Mouse (Mus musculus) liver, embryonic 14.5 days (tissue): ENCODE measurements around the gene Tomm20. TPM values are rescaled to one million over a fixed set of nuclear protein-coding genes. Genes with fewer than 3 reads are reported as not detected.

Experiments used
- ATAC-seq: fragments of 200-750 bp; cut with Nextera tagmentation; 2 replicates; pipeline ENCODE4 v1.8.0; 2017; ENCODE audit warnings: moderate number of reproducible peaks, mild to moderate bottlenecking, moderate library complexity; ENCODE audit not compliant: insufficient read depth
- DNase-seq, 3 experiments: peaks; one replicate each; pipeline ENCODE4 v3.0.0-alpha.2; 2012 to 2013; ENCODE audit warnings: low read depth in 3 of 3, low spot score in 3 of 3
- H3K27ac ChIP-seq: fragments of 300-500 bp; sonication (generic); 2 replicates; pipeline ENCODE4 v1.5.1; 2014; ENCODE audit warnings: moderate library complexity, mild to moderate bottlenecking, control low read depth, inconsistent platforms
- H3K27me3 ChIP-seq: fragments of 300-500 bp; sonication (generic); 2 replicates; pipeline ENCODE4 v1.6.1; 2014; ENCODE audit warnings: mild to moderate bottlenecking, low read length, moderate library complexity; ENCODE audit not compliant: control insufficient read depth, insufficient read depth
- H3K36me3 ChIP-seq: fragments of 300-500 bp; sonication (generic); replicated peaks from 2 replicates; pipeline ENCODE4 v1.6.1; 2014; ENCODE audit warnings: low read depth; ENCODE audit not compliant: control insufficient read depth, insufficient read depth
- H3K4me1 ChIP-seq, 2 experiments: fragments of 200-500 bp in 1 of 2; fragments of 300-500 bp in 1 of 2; sonication (generic) in 1 of 2; replicated peaks; 2 replicates each; pipeline ENCODE4 v1.6.1; 2012 to 2014; ENCODE audit warnings: antibody characterized with exemption in 1 of 2, inconsistent platforms in 1 of 2, low read length in 1 of 2; ENCODE audit not compliant: control insufficient read depth in 2 of 2, insufficient read depth in 2 of 2
- H3K4me2 ChIP-seq: fragments of 300-500 bp; sonication (generic); 2 replicates; pipeline ENCODE4 v1.6.1; 2014; ENCODE audit warnings: low read depth, mild to moderate bottlenecking, control low read depth, moderate library complexity
- H3K4me3 ChIP-seq, 2 experiments: fragments of 200-500 bp in 1 of 2; fragments of 300-500 bp in 1 of 2; sonication (generic) in 1 of 2; 2 replicates each; pipeline ENCODE4 v1.5.1; 2012 to 2014; ENCODE audit warnings: low read depth in 2 of 2, low read length in 2 of 2, mild to moderate bottlenecking in 2 of 2, control low read depth in 1 of 2, inconsistent platforms in 1 of 2, moderate library complexity in 1 of 2; ENCODE audit not compliant: insufficient read depth in 1 of 2
- H3K9ac ChIP-seq: fragments of 300-500 bp; sonication (generic); replicated peaks from 2 replicates; pipeline ENCODE4 v1.6.1; 2014; ENCODE audit warnings: mild to moderate bottlenecking, control low read depth, moderate library complexity
- H3K9me3 ChIP-seq: fragments of 300-500 bp; sonication (generic); 2 replicates; pipeline ENCODE4 v1.6.1; 2016; ENCODE audit warnings: low read length, mixed read lengths; ENCODE audit not compliant: control insufficient read depth
- CTCF ChIP-seq: IDR thresholded peaks from 2 replicates; pipeline ENCODE4 v1.5.1; 2016; ENCODE audit warnings: antibody characterized with exemption, low read depth, control low read depth
- EP300 ChIP-seq: IDR thresholded peaks from 2 replicates; pipeline ENCODE4 v1.6.1; 2016; ENCODE audit warnings: antibody characterized with exemption, low read depth
- WGBS: fragments of 180-500 bp; shearing (Covaris S2); extraction: QIAGEN DNeasy Blood & Tissue Kit; methylation state at CpG from one replicate; pipeline ENCODE4 v1.1.7; 2014; ENCODE audit not compliant: insufficient replicate concordance; 5-methylcytosine and 5-hydroxymethylcytosine counted together
- polyA plus RNA-seq, 2 experiments: library from polyadenylated mRNA; depleted of rRNA in 1 of 2; stranded (reverse) in 1 of 2; unstranded in 1 of 2; fragments of >200 nt; fragmentation: Nextera tagmentation in 1 of 2; extraction: Ambion mirVana in 1 of 2; gene quantifications; 2 replicates each; pipeline versions ENCODE4 v1.2.1 to v1.2.3; 2012 to 2014

Gene Tomm20
- polyA plus RNA-seq, 2 experiments: 44.0 to 137 TPM

DNA sequence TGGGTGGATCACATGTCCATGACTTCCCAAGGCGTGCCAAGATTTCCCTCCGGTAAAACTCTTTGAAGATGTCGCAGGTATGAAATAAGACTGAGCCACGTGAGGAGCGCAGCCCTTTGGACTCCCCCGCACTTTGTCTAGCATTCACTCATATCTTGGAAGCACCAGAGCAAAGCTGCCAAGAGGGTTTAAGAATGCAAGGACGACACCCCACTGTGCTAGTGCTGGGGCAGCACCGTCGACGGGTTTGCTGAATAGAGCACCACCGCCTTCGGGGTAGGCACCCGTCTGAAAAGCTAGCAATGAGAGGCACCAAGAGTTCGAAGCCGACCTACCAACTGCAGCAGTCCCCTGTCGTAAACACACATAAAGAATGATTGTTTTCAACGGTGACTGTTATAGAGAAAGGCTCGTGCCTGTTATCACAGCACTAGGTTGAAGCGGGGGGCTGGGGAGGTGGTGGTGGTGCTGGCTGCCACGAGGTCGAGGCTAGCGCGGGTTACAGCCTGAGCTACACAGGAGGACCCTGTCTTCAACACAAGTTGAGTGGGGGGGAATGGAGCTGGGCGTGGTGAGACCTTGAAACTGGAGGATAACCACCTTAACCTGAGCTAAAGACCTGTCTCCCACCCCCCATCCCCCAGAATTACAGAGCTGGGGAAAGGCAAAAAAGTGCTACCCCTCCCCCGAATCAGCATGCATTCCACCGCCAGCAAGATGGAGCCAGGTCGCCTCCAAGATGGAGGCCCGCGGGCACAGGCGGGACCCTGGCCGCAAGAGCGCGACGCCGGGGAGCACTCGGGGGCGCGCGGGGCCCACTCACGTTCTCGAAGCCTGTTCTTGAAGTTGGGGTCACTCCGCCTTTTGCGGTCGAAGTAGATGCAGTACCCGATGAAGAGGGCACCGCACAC lies 608 bp downstream of the Tomm20 start:
- Histone ChIP-seq H3K9ac (peak overlapping the region; percentile 95), H3K27ac (peak overlapping the region; percentile 53), H3K27me3 (no peaks in the 10 kb centered on the region), H3K4me3 (peak overlapping the region; percentile 94 to 96), H3K36me3 (peaks cover 15% of the 10 kb centered on the region), H3K4me2 (peak overlapping the region; percentile 80), H3K4me1 (peaks cover 14 to 22% of the 10 kb centered on the region in 2 experiments), H3K9me3 (no peaks in the 10 kb centered on the region)
- WGBS: under 1% methylated on average over 46 of the region's 46 CpGs
- peak; percentile 64 for ATAC-seq
- no peak for DNase-seq
- TF ChIP-seq CTCF: no peak
- no peak for TF ChIP-seq EP300

DNA sequence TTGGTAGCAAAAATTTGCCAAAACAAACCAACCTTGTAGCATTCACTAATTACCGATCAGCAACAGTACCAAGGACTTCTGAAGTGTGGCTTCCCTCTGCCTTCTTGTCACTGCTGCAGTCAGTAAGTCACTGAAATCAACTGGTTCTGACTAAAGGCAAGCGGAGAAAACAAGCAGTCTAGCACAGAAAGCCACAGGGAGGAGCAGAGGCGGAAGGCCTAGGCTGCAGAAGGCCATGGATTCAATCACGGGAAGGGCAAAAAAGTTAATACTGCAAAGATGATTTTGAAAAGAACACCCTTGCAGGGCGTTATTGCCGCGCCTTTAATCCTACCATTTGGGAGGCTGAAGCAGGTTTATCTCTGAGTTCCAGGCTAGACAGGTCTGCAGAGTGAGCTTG lies 2.1 kb downstream of the Tomm20 start:
- Histone ChIP-seq H3K27me3 (no peaks in the 10 kb centered on the region), H3K4me2 (peak overlapping the region; percentile 80), H3K9me3 (no peaks in the 10 kb centered on the region), H3K27ac (no peak overlapping the region), H3K36me3 (peaks cover 21% of the 10 kb centered on the region), H3K4me1 (peaks cover 14 to 22% of the 10 kb centered on the region in 2 experiments), H3K4me3 (peak overlapping the region; percentile 94 to 96), H3K9ac (peak overlapping the region; percentile 28; the same call in 1 of the 2 replicates)
- no peak for ATAC-seq
- TF ChIP-seq CTCF: no peak
- no peak for TF ChIP-seq EP300
- DNase-seq: no peak
- WGBS: 32% methylated on average over 7 of the region's 7 CpGs

DNA sequence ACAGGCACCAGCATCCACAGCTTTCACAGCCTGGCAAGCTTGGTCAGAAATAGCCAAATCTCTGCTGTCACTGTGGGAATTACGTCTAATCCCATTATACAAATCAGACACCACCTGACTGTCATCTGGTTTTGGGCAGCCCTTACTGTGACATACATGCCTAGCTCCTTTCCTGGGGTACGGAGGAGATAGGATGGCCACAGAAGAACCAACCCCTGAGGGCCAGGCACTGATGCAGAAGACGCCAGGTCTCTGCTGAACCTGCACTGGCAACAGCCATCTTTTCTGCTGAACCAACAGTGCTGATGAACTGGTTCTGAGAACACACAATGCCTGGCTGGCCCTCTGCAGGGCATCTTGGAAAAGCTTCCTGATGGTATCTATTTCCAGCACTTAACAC lies 8.3 kb downstream of the Tomm20 start:
- peaks cover 72% of the 10 kb centered on the region for H3K36me3 ChIP-seq
- DNase-seq (no peak), ATAC-seq (no peak)
- no peak overlapping the region for H3K27ac ChIP-seq
- H3K27me3 ChIP-seq: no peaks in the 10 kb centered on the region
- H3K9me3 ChIP-seq: no peaks in the 10 kb centered on the region
- no peak overlapping the region for H3K4me3 ChIP-seq
- no peak for TF ChIP-seq CTCF
- TF ChIP-seq EP300: no peak
- 76% methylated on average over 3 of the region's 3 CpGs for WGBS
- no peak overlapping the region for H3K4me2 ChIP-seq
- peaks cover 4 to 10% of the 10 kb centered on the region in 2 experiments; a peak in 2 of 4 replicates for H3K4me1 ChIP-seq
- no peak overlapping the region for H3K9ac ChIP-seq

DNA sequence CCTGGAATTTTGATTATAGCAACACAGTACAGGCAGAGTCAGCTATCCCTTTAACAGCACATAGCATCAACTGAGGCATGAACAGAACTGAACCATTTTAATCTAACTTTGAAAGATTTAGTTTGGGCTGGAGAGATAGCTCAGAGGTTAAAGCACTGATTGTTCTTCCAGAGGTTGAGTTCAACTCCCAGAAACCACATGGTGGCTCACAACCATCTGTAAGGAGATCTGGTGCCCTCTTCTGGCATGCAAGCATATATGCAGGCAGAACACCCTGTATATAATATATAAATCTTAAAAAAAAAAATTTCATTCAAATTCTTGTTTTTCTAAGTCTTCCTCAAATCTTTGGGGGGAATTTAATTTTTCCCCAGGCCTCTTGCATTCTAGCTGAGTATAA lies 9.7 kb downstream of the Tomm20 start:
- peaks cover 0 to 5% of the 10 kb centered on the region in 2 experiments; a peak in 2 of 4 replicates for H3K4me1 ChIP-seq
- DNase-seq (no peak), ATAC-seq (no peak)
- no peaks in the 10 kb centered on the region for H3K9me3 ChIP-seq
- no peak overlapping the region for H3K4me2 ChIP-seq
- no peak for TF ChIP-seq EP300
- TF ChIP-seq CTCF: peak; percentile 55
- no peak overlapping the region for H3K27ac ChIP-seq
- H3K27me3 ChIP-seq: no peaks in the 10 kb centered on the region
- no peak overlapping the region for H3K4me3 ChIP-seq
- H3K36me3 ChIP-seq: peaks cover 71% of the 10 kb centered on the region
- no peak overlapping the region for H3K9ac ChIP-seq

DNA sequence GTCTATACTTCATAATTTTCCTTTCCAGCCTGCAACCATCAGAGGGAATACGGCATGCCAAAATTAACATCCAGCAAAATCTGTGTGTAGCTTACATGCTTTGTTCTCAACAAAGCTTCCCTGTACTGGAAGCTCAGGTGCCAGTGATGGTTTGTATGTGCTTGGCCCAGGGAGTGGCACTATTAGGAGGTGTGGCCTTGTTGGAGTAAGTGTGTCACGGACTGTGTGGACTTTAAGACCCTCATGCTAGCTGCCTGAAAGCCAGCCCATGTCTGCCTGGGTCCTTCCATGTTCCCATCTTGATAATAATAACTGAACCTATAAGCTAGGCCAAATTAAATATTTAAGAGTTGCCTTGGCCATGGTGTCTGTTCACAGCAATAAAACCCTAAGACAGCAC lies 10.3 kb downstream of the Tomm20 start:
- TF ChIP-seq CTCF (no peak), EP300 (no peak)
- H3K36me3 ChIP-seq: peaks cover 69% of the 10 kb centered on the region
- no peak overlapping the region for H3K4me2 ChIP-seq
- H3K9me3 ChIP-seq: no peaks in the 10 kb centered on the region
- H3K27me3 ChIP-seq: no peaks in the 10 kb centered on the region
- no peak overlapping the region for H3K4me3 ChIP-seq
- WGBS: 82% methylated on average over 2 of the region's 2 CpGs
- ATAC-seq: no peak
- DNase-seq: no peak
- H3K9ac ChIP-seq: no peak overlapping the region
- H3K4me1 ChIP-seq: peaks cover 0 to 5% of the 10 kb centered on the region in 2 experiments; a peak in 2 of 4 replicates
- H3K27ac ChIP-seq: no peak overlapping the region
